Mouse (Mus musculus): ENCODE results near the gene Itgad.

GRCm38 (mm10) chr7:128270431-128270850 lies 116.3 kb downstream of the Itgad start:
- no peak for TF ChIP-seq CTCF (IDR thresholded peaks at IDR 0.05; ENCODE audit: low read depth)
- TF ChIP-seq EP300 (IDR thresholded peaks at IDR 0.05; ENCODE audit: low read depth), result no peak

Measured in heart, postnatal 0 days (tissue).